Mouse (Mus musculus) heart, adult 2 months (tissue): ENCODE data around the gene Tmtc2.

Experiments used
- CTCF ChIP-seq: fragments of 200-600 bp; IDR thresholded peaks from 2 replicates; pipeline ENCODE4 v1.8.1; 2022; ENCODE audit warnings: antibody characterized with exemption, mild to moderate bottlenecking, moderate library complexity
- EP300 ChIP-seq: fragments of 200-500 bp; IDR thresholded peaks from 2 replicates; pipeline ENCODE4 v1.6.1; 2011; ENCODE audit warnings: low read depth, low read length, control low read depth; ENCODE audit not compliant: insufficient read depth
- POLR2A ChIP-seq: fragments of 200-500 bp; IDR thresholded peaks from 2 replicates; pipeline ENCODE4 v1.6.1; 2011; ENCODE audit warnings: mild to moderate bottlenecking, low read depth, low read length, control low read depth; ENCODE audit not compliant: insufficient read depth

DNA sequence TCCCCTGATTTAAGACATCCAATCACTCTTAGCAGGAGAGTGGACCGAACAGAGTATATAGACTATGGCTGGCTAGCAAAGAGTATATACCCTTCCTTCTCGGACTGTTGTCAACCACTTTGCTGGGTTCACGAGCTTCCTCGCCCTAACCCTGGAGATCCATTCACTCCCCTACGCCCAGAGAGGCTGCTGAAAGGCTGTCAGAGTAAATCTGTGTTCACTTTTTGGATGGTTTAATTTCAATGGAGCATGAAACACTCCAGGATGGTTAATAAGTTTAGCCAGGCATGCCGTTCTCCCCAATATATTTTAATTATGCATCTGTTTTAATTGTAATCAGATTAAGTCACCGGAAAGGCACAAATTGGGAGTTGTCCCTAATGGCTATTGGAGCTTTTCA is 1.9 kb downstream of the Tmtc2 start:
- TF ChIP-seq CTCF (no peak), POLR2A (no peak), EP300 (no peak)
